Mouse (Mus musculus) hindbrain, embryonic 16.5 days (tissue): Measurements from ENCODE around the gene Shroom2. TPM values are rescaled to one million over a fixed set of nuclear protein-coding genes. Genes with fewer than 3 reads are reported as not detected.

Experiments used
- ATAC-seq: fragments of 200-750 bp; cut with Nextera tagmentation; 2 replicates; pipeline ENCODE4 v1.8.0; 2017; ENCODE audit warnings: moderate TSS enrichment, moderate library complexity
- H3K27ac ChIP-seq: fragments of 300-500 bp; sonication (generic); 2 replicates; pipeline ENCODE4 v1.5.1; 2014; ENCODE audit warnings: low read depth, mild to moderate bottlenecking, control low read depth, low read length, moderate library complexity
- H3K27me3 ChIP-seq: fragments of 300-500 bp; sonication (generic); replicated peaks from 2 replicates; pipeline ENCODE4 v1.6.1; 2014; ENCODE audit warnings: low read length; ENCODE audit not compliant: control insufficient read depth, insufficient read depth
- H3K36me3 ChIP-seq: fragments of 300-500 bp; sonication (generic); 2 replicates; pipeline ENCODE4 v1.6.1; 2014; ENCODE audit warnings: mild to moderate bottlenecking, low read length, moderate library complexity, mixed read lengths; ENCODE audit not compliant: control insufficient read depth, insufficient read depth
- H3K4me1 ChIP-seq: fragments of 300-500 bp; sonication (generic); 2 replicates; pipeline ENCODE4 v1.6.1; 2014; ENCODE audit warnings: low read depth, low read length; ENCODE audit not compliant: control insufficient read depth, insufficient read depth
- H3K4me2 ChIP-seq: fragments of 300-500 bp; sonication (generic); 2 replicates; pipeline ENCODE4 v1.6.1; 2014; ENCODE audit warnings: mild to moderate bottlenecking, low read length, control low read depth, moderate library complexity
- H3K4me3 ChIP-seq: fragments of 300-500 bp; sonication (generic); 2 replicates; pipeline ENCODE4 v1.5.1; 2014; ENCODE audit warnings: mild to moderate bottlenecking, low read length, control low read depth, moderate library complexity
- H3K9ac ChIP-seq: fragments of 300-500 bp; sonication (generic); 2 replicates; pipeline ENCODE4 v1.6.1; 2014; ENCODE audit warnings: low read depth, mild to moderate bottlenecking, control low read depth, low read length, moderate library complexity
- H3K9me3 ChIP-seq: fragments of 300-500 bp; sonication (generic); 2 replicates; pipeline ENCODE4 v1.6.1; 2014; ENCODE audit warnings: mild to moderate bottlenecking, low read length, moderate library complexity; ENCODE audit not compliant: control insufficient read depth
- WGBS: fragments of 180-500 bp; shearing (Covaris S2); extraction: QIAGEN DNeasy Blood & Tissue Kit; methylation state at CpG from one replicate; pipeline ENCODE4 v1.1.7; 2014; 5-methylcytosine and 5-hydroxymethylcytosine counted together
- polyA plus RNA-seq: library from polyadenylated mRNA; unstranded; fragments of >200 nt; fragmentation: Nextera tagmentation; extraction: Ambion mirVana; gene quantifications from 2 replicates; pipeline ENCODE4 v1.2.1, GENCODE M21; 2015

Shroom2 gene
- polyA plus RNA-seq, 1 experiment from 2014 or later, result 158 TPM

DNA sequence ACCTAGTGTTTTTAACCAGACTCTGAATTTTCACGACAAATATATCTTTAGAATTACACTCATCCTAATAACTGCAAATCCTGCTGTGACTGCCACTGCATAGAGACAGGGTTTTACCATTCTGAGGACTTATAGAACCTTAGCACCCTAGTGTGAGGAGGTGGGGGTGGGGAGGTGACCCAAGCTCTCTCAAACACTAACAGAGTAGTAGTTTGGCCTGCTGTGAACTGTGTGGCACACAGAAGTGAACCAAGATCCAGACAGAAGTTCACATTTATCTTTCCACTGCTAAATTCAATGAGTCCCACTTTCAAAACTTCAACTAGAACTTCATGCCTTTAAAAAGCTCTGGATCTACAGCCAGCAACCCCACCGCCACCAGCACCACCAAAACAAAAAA is 6.4 kb downstream of the Shroom2 start:
- Histone ChIP-seq H3K9ac (no peak overlapping the region), H3K4me1 (no peaks in the 10 kb centered on the region), H3K9me3 (no peaks in the 10 kb centered on the region), H3K4me2 (no peak overlapping the region), H3K36me3 (no peaks in the 10 kb centered on the region), H3K27ac (no peak overlapping the region), H3K27me3 (no peaks in the 10 kb centered on the region), H3K4me3 (no peak overlapping the region)
- ATAC-seq, result no peak
- 68% methylated on average over 2 of the region's 2 CpGs for WGBS

DNA sequence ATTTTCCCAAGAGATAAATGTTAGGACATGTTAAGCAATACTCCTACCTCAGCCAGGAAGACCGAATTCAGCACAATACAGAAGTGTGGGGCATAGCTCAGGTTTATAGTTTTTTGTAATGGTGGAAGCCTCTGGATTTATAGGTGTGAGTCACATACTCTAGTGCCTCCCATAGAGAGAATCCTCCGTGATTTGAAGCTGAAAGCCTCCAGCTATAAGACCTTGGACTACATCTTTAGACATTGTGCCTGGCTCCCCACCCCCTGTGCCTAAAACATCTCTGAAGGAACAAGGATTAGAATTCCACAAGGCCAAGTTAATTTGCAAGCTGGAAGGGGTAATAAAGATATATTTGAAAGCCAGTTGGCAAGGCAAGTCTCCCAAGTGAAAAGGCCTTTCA is 6.8 kb downstream of the Shroom2 start:
- Histone ChIP-seq H3K9ac (no peak overlapping the region), H3K4me2 (no peak overlapping the region), H3K4me3 (no peak overlapping the region), H3K27ac (no peak overlapping the region), H3K27me3 (no peaks in the 10 kb centered on the region), H3K9me3 (no peaks in the 10 kb centered on the region), H3K36me3 (no peaks in the 10 kb centered on the region), H3K4me1 (no peaks in the 10 kb centered on the region)
- ATAC-seq, result no peak
- WGBS, result 53% methylated on average over 2 of the region's 2 CpGs

DNA sequence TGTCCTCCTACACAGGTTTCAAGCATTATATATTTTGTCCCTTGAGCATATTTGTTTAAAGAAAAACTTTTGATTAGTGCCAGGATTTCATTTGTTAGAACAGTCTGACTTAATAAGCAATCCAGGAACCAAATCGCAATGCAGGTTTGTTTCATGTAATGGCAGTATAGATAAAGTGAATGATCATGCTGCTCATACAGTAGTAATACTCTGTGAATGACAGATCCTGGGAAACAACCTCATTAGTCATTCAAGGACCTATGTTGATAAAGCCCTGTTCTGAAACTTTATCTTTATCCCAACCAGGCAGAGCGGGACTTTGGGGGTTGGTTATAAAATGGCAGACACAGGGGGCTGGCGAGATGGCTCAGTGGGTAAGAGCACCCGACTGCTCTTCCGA is 13.0 kb downstream of the Shroom2 start:
- Histone ChIP-seq H3K4me3 (no peak overlapping the region), H3K9ac (no peak overlapping the region), H3K4me1 (no peaks in the 10 kb centered on the region), H3K27me3 (no peaks in the 10 kb centered on the region), H3K36me3 (no peaks in the 10 kb centered on the region), H3K4me2 (no peak overlapping the region), H3K9me3 (no peaks in the 10 kb centered on the region), H3K27ac (no peak overlapping the region)
- ATAC-seq, result no peak
- 94% methylated on average over 5 of the region's 5 CpGs for WGBS

DNA sequence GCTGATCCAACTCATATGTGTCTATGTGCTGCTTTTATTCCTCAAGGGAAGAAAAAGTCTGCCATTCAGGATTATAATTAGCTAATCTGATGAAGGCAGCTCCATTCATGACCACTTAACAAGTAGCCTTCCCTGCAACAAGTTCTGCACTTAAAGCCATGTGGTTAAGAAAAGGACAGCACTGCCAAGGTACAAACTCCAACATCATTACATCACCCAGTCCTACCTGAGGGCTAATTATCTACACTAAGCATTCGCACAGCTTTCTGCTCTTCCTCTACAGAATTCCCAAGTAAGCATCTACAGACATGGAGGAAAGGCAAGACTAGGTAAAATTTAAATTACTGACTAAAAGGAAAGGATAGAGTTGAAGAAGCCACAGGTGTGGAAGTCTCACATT is 13.4 kb downstream of the Shroom2 start:
- WGBS, result 94% methylated on average over 1 of the region's 1 CpGs
- no peak overlapping the region for H3K27ac ChIP-seq
- no peaks in the 10 kb centered on the region for H3K9me3 ChIP-seq
- no peaks in the 10 kb centered on the region for H3K4me1 ChIP-seq
- no peak overlapping the region for H3K4me3 ChIP-seq
- H3K4me2 ChIP-seq, result no peak overlapping the region
- H3K36me3 ChIP-seq, result no peaks in the 10 kb centered on the region
- H3K9ac ChIP-seq, result no peak overlapping the region
- no peaks in the 10 kb centered on the region for H3K27me3 ChIP-seq
- ATAC-seq, result no peak

DNA sequence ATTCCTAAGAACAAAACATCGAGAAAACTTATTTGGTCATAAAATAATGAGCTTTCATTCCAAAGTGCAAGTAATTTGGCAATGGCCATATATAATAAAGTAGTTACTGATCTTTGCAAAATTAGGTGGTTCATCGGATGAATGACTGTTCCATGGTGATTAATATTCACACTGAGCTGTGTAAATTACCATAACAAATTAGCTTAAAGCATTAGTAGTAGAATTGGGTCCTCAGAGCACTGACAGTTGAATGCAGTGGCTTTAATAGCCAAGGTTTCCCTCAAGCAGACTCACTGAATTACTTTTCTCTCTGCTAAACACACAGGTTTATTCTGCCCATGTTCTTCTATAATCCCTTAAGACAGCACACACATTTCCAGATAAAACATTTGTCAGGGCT is 23.3 kb downstream of the Shroom2 start:
- Histone ChIP-seq H3K4me1 (no peaks in the 10 kb centered on the region), H3K4me3 (no peak overlapping the region), H3K9ac (no peak overlapping the region), H3K27me3 (0 out of 2 replicates have a peak, but pooled peaks cover 9% of the 10 kb centered on the region), H3K27ac (no peak overlapping the region), H3K9me3 (no peaks in the 10 kb centered on the region), H3K36me3 (no peaks in the 10 kb centered on the region), H3K4me2 (no peak overlapping the region)
- no peak for ATAC-seq
- WGBS, result 48% methylated on average over 2 of the region's 2 CpGs

DNA sequence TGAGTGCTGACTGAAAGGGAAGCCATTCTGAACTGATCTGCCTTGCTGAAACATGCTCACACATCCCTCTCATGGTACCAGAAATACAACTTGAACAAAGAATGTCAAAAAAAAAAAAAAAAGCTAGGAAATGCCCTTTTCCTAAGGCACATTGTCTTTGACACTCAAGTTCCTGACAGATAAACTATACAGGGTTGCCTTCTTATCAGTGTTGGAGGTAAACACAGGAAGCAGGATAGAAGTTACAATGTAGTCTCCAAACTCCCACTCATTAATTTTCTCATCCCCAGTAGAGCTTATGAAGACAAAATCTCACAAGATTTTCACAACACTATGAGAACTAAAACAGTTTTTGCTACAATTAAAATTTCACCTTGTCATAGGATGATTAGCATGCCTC is 25.6 kb downstream of the Shroom2 start:
- H3K27me3 ChIP-seq, result 0 out of 2 replicates have a peak, but pooled peaks cover 13% of the 10 kb centered on the region
- ATAC-seq, result no peak
- no peak overlapping the region for H3K4me3 ChIP-seq

DNA sequence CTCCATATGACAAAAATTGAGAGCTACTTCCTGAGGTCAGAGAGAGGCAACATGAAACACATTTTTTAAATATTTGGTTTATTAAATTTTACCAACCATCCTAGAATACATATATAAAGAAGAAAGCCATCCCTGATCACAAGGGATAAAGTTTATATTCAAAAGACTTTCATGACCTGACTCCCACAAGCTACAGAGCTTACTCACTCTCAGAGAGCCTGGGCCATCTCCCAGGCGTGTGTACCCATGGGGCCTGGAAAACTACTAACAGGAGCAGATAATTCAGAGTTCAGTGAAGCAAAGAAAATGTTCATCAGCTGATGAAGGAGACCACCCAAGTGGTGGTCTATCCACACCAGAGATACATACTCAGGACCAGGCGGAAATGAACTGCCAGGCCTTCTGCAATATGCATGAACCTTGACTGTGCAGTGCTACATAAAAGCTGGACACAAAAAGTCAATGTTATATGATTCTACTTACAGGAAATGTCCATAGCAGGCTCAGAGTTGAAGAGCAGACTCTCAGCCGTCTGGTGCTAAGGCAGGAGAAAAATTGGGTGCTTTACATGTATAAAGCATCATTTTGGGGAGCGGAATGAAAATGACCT is 30.4 kb downstream of the Shroom2 start:
- Histone ChIP-seq H3K4me1 (no peaks in the 10 kb centered on the region), H3K27me3 (0 out of 2 replicates have a peak, but pooled peaks cover 9% of the 10 kb centered on the region), H3K9ac (no peak overlapping the region), H3K36me3 (no peaks in the 10 kb centered on the region), H3K4me2 (no peak overlapping the region), H3K9me3 (no peaks in the 10 kb centered on the region), H3K27ac (no peak overlapping the region), H3K4me3 (no peak overlapping the region)
- no peak for ATAC-seq
- 76% methylated on average over 4 of the region's 4 CpGs for WGBS

More for the DNA sequence above, 25.6 kb downstream of the Shroom2 start:
- Histone ChIP-seq H3K27ac (no peak overlapping the region), H3K4me1 (no peaks in the 10 kb centered on the region), H3K9ac (no peak overlapping the region), H3K4me2 (no peak overlapping the region), H3K9me3 (no peaks in the 10 kb centered on the region), H3K36me3 (no peaks in the 10 kb centered on the region)

DNA sequence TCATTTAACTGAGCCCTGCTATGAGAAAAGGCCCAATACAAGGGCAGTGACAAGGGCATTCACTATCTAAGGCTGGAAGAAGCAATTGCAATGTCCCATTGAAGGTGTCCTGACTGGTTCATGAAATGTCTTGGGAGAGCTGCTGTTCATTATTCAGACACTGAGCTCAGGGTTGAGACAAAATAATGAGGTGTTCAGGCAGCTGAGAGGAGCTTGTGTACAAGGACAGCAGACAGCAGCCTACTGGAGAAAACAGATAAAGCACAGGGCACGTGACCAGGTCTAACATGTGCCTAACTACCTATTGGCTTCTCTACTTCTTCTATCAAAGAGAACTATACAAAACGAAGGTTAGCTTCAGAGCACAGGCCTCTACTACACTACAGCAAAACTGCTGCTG is 31.1 kb downstream of the Shroom2 start:
- Histone ChIP-seq H3K4me2 (no peak overlapping the region), H3K9ac (no peak overlapping the region), H3K4me1 (no peaks in the 10 kb centered on the region), H3K4me3 (no peak overlapping the region), H3K27me3 (0 out of 2 replicates have a peak, but pooled peaks cover 9% of the 10 kb centered on the region), H3K36me3 (no peaks in the 10 kb centered on the region), H3K9me3 (no peaks in the 10 kb centered on the region), H3K27ac (no peak overlapping the region)
- 60% methylated on average over 2 of the region's 2 CpGs for WGBS
- no peak for ATAC-seq

DNA sequence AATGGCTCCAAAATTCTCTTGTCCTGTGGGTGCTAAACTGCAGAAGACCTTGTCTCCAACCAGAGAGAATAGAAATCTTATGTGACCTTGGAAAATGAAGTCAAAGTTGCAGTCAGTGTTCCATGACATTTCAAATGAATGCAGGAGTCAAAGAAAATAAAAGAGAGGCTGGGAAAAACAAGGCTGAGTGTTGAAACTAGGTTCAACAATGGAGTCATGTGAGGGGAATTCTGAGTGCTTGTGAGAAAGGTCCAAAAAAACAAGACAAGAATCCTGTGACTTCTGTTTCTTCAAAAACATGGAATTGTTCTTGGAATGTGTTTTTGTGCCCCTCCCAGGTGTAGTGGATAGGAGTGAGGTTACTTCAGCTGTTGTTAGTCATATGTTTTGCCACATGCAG is 34.0 kb downstream of the Shroom2 start:
- Histone ChIP-seq H3K9me3 (no peaks in the 10 kb centered on the region), H3K36me3 (no peaks in the 10 kb centered on the region), H3K27me3 (0 out of 2 replicates have a peak, but pooled peaks cover 3% of the 10 kb centered on the region), H3K9ac (no peak overlapping the region), H3K4me1 (no peaks in the 10 kb centered on the region), H3K4me2 (no peak overlapping the region), H3K27ac (no peak overlapping the region), H3K4me3 (no peak overlapping the region)
- ATAC-seq, result no peak

DNA sequence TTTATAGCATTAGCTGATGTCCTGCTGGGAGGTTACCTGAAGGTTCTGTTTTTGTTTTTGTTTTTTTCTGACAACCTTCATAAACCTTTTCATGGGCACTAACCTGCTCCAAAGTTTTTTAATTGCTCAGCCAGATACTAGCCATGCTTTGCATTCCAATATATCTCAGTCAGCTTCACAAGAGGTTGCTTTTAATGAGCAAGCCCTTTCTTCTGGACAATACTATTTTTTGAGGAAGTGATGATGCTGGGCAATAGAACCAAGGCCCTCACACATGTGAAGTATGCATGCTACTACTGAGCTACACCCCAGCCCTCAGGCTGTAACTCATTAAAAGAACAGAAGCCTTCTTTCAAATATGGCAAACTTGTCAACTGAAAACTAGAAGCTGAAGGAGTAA is 52.6 kb downstream of the Shroom2 start:
- no peaks in the 10 kb centered on the region for H3K36me3 ChIP-seq
- ATAC-seq, result no peak
- no peak overlapping the region for H3K4me2 ChIP-seq
- no peak overlapping the region for H3K27ac ChIP-seq
- H3K4me1 ChIP-seq, result no peaks in the 10 kb centered on the region
- no peaks in the 10 kb centered on the region for H3K27me3 ChIP-seq
- no peaks in the 10 kb centered on the region for H3K9me3 ChIP-seq
- H3K9ac ChIP-seq, result no peak overlapping the region
- no peak overlapping the region for H3K4me3 ChIP-seq
